Mouse (Mus musculus) liver, embryonic 14.5 days (tissue): ENCODE data around the gene Rps6ka2. TPM values are rescaled to one million over a fixed set of nuclear protein-coding genes. Genes with fewer than 3 reads are reported as not detected.

Experiments used
- ATAC-seq: fragments of 200-750 bp; cut with Nextera tagmentation; 2 replicates; pipeline ENCODE4 v1.8.0; 2017; ENCODE audit warnings: moderate number of reproducible peaks, mild to moderate bottlenecking, moderate library complexity; ENCODE audit not compliant: insufficient read depth
- DNase-seq, 3 experiments: peaks; one replicate each; pipeline ENCODE4 v3.0.0-alpha.2; 2012 to 2013; ENCODE audit warnings: low read depth in 3 of 3, low spot score in 3 of 3
- H3K27ac ChIP-seq: fragments of 300-500 bp; sonication (generic); 2 replicates; pipeline ENCODE4 v1.5.1; 2014; ENCODE audit warnings: moderate library complexity, mild to moderate bottlenecking, control low read depth, inconsistent platforms
- H3K27me3 ChIP-seq: fragments of 300-500 bp; sonication (generic); 2 replicates; pipeline ENCODE4 v1.6.1; 2014; ENCODE audit warnings: mild to moderate bottlenecking, low read length, moderate library complexity; ENCODE audit not compliant: control insufficient read depth, insufficient read depth
- H3K36me3 ChIP-seq: fragments of 300-500 bp; sonication (generic); replicated peaks from 2 replicates; pipeline ENCODE4 v1.6.1; 2014; ENCODE audit warnings: low read depth; ENCODE audit not compliant: control insufficient read depth, insufficient read depth
- H3K4me1 ChIP-seq, 2 experiments: fragments of 200-500 bp in 1 of 2; fragments of 300-500 bp in 1 of 2; sonication (generic) in 1 of 2; replicated peaks; 2 replicates each; pipeline ENCODE4 v1.6.1; 2012 to 2014; ENCODE audit warnings: antibody characterized with exemption in 1 of 2, inconsistent platforms in 1 of 2, low read length in 1 of 2; ENCODE audit not compliant: control insufficient read depth in 2 of 2, insufficient read depth in 2 of 2
- H3K4me2 ChIP-seq: fragments of 300-500 bp; sonication (generic); 2 replicates; pipeline ENCODE4 v1.6.1; 2014; ENCODE audit warnings: low read depth, mild to moderate bottlenecking, control low read depth, moderate library complexity
- H3K4me3 ChIP-seq, 2 experiments: fragments of 200-500 bp in 1 of 2; fragments of 300-500 bp in 1 of 2; sonication (generic) in 1 of 2; 2 replicates each; pipeline ENCODE4 v1.5.1; 2012 to 2014; ENCODE audit warnings: low read depth in 2 of 2, low read length in 2 of 2, mild to moderate bottlenecking in 2 of 2, control low read depth in 1 of 2, inconsistent platforms in 1 of 2, moderate library complexity in 1 of 2; ENCODE audit not compliant: insufficient read depth in 1 of 2
- H3K9ac ChIP-seq: fragments of 300-500 bp; sonication (generic); replicated peaks from 2 replicates; pipeline ENCODE4 v1.6.1; 2014; ENCODE audit warnings: mild to moderate bottlenecking, control low read depth, moderate library complexity
- H3K9me3 ChIP-seq: fragments of 300-500 bp; sonication (generic); 2 replicates; pipeline ENCODE4 v1.6.1; 2016; ENCODE audit warnings: low read length, mixed read lengths; ENCODE audit not compliant: control insufficient read depth
- CTCF ChIP-seq: IDR thresholded peaks from 2 replicates; pipeline ENCODE4 v1.5.1; 2016; ENCODE audit warnings: antibody characterized with exemption, low read depth, control low read depth
- EP300 ChIP-seq: IDR thresholded peaks from 2 replicates; pipeline ENCODE4 v1.6.1; 2016; ENCODE audit warnings: antibody characterized with exemption, low read depth
- WGBS: fragments of 180-500 bp; shearing (Covaris S2); extraction: QIAGEN DNeasy Blood & Tissue Kit; methylation state at CpG from one replicate; pipeline ENCODE4 v1.1.7; 2014; ENCODE audit not compliant: insufficient replicate concordance; 5-methylcytosine and 5-hydroxymethylcytosine counted together
- polyA plus RNA-seq, 2 experiments: library from polyadenylated mRNA; depleted of rRNA in 1 of 2; stranded (reverse) in 1 of 2; unstranded in 1 of 2; fragments of >200 nt; fragmentation: Nextera tagmentation in 1 of 2; extraction: Ambion mirVana in 1 of 2; gene quantifications; 2 replicates each; pipeline versions ENCODE4 v1.2.1 to v1.2.3; 2012 to 2014

Rps6ka2 gene
- polyA plus RNA-seq, 2 experiments = 0.89 to 1.0 TPM

- Histone ChIP-seq H3K9me3 (no peaks in the 10 kb centered on the region), H3K4me3 (no peak overlapping the region), H3K9ac (no peak overlapping the region), H3K36me3 (no peaks in the 10 kb centered on the region), H3K27ac (no peak overlapping the region), H3K4me2 (no peak overlapping the region), H3K4me1 (no peaks in the 10 kb centered on the region), H3K27me3 (no peaks in the 10 kb centered on the region)
- ATAC-seq (no peak), DNase-seq (no peak)
- TF ChIP-seq CTCF (no peak), EP300 (no peak)
- WGBS = 74% methylated on average over 9 of the region's 9 CpGs
Observed at GRCm38 (mm10) chr17:7237706-7238105, 67.8 kb downstream of the Rps6ka2 start.

- H3K4me2 ChIP-seq = no peak overlapping the region
- H3K9ac ChIP-seq = no peak overlapping the region
- 26% methylated on average over 4 of the region's 4 CpGs for WGBS
- no peak overlapping the region for H3K4me3 ChIP-seq
- DNase-seq (no peak), ATAC-seq (no peak)
- H3K27me3 ChIP-seq = no peaks in the 10 kb centered on the region
- TF ChIP-seq CTCF (no peak), EP300 (no peak)
- no peaks in the 10 kb centered on the region for H3K4me1 ChIP-seq
- no peaks in the 10 kb centered on the region for H3K36me3 ChIP-seq
- H3K9me3 ChIP-seq = no peaks in the 10 kb centered on the region
- H3K27ac ChIP-seq = no peak overlapping the region
Observed at GRCm38 (mm10) chr17:7238766-7239165, 68.9 kb downstream of the Rps6ka2 start.

DNA sequence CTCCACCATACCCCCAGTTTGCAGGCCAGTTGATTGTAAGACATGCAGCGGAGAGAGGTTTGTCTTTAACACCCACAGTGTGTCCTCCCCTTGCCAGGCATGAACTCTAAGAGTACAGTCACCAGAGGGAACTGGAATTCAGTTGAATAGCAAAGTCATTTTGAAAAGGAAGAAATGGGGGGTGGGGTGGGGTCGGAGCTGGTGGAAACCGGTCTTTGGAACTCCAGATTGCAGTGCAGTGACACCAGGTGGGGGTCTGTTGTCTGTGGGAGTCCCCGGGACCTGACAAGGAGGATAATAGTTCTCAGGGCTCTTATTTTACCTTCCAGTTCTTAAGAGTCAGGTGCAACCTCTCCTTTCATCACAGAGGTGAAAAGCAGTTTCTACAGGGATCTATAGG lies 70.6 kb downstream of the Rps6ka2 start:
- no peak overlapping the region for H3K4me2 ChIP-seq
- H3K27me3 ChIP-seq = no peaks in the 10 kb centered on the region
- no peak overlapping the region for H3K9ac ChIP-seq
- no peaks in the 10 kb centered on the region for H3K36me3 ChIP-seq
- WGBS = 59% methylated on average over 4 of the region's 4 CpGs
- DNase-seq = no peak
- ATAC-seq = no peak
- H3K4me3 ChIP-seq = no peak overlapping the region
- no peaks in the 10 kb centered on the region for H3K4me1 ChIP-seq
- TF ChIP-seq CTCF (no peak), EP300 (no peak)
- H3K27ac ChIP-seq = no peak overlapping the region
- no peaks in the 10 kb centered on the region for H3K9me3 ChIP-seq

DNA sequence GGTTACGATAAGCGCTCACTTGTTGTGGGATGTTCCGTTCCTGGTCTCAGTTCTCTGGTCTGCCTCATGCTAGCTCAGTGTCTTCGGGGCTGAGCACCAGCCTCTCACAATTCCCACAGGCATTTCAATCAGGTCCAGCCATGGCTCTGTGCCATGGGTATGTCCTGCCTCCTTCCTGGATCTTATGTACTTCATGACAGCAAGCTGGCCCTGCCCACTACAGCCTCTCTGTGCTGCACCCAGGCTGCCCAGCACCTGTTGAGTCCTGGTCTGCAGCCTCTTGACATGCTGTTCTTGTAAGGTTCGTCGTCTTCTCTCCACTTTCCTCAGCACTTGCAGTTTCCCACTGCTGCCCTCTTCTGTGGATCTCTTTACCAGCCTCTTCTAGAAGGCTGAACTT lies 75.2 kb downstream of the Rps6ka2 start:
- H3K4me2 ChIP-seq = no peak overlapping the region
- no peak overlapping the region for H3K27ac ChIP-seq
- TF ChIP-seq EP300 = no peak
- TF ChIP-seq CTCF = no peak
- H3K36me3 ChIP-seq = no peaks in the 10 kb centered on the region
- H3K27me3 ChIP-seq = no peaks in the 10 kb centered on the region
- H3K4me1 ChIP-seq = no peaks in the 10 kb centered on the region
- H3K9me3 ChIP-seq = no peaks in the 10 kb centered on the region
- no peak overlapping the region for H3K9ac ChIP-seq
- H3K4me3 ChIP-seq = no peak overlapping the region
- DNase-seq (no peak), ATAC-seq (no peak)
- WGBS = 63% methylated on average over 6 of the region's 6 CpGs

- DNase-seq (no peak), ATAC-seq (no peak)
- WGBS = 57% methylated on average over 6 of the region's 6 CpGs
Observed at GRCm38 (mm10) chr17:7246893-7247556, 77.1 kb downstream of the Rps6ka2 start.

More at GRCm38 (mm10) chr17:7246893-7247556, 77.1 kb downstream of the Rps6ka2 start:
- Histone ChIP-seq H3K9me3 (no peaks in the 10 kb centered on the region), H3K27me3 (no peaks in the 10 kb centered on the region), H3K27ac (no peak overlapping the region), H3K4me1 (no peaks in the 10 kb centered on the region), H3K9ac (no peak overlapping the region), H3K36me3 (no peaks in the 10 kb centered on the region), H3K4me3 (no peak overlapping the region), H3K4me2 (no peak overlapping the region)
- TF ChIP-seq CTCF (no peak), EP300 (no peak)
